ENCODE assay signal across 25 mouse cellular contexts in genomic region chr6:88522606-88523005, GRCm38 (mm10). TPM values are rescaled to one million over a fixed set of nuclear protein-coding genes. Genes with fewer than 3 reads are reported as not detected.
DNase-seq lines count a peak whose midpoint lies in the region; ATAC-seq and TF ChIP-seq lines count a peak whose summit lies in the region.
"Had no signal": no experiment of that assay in that cellular context is flagged by ENCODE, and none has a peak within 500 bp of the region (broad histone marks: within the 10 kb centered on the region; RNA-seq: fewer than 3 reads in every experiment).

No protein-coding gene starts in this region.

- dilution Hi-C loops in CH12.LX (cut with MboI; ENCODE audit: extremely low pct_ligation_motif_present, extremely low pct_unique_long_range_greater_than_20kb, low sequenced_read_pairs), result no loop called here

- peaks cover 2 to 17% of the 10 kb centered on the region in 2 experiments; a peak in 3 of 4 replicates for H3K4me1 ChIP-seq in CH12.LX (ENCODE audit: control insufficient read depth in 1 of 2, insufficient read depth in 2 of 2)
- H3K4me1 ChIP-seq in bone marrow macrophage, adult 2 months (ENCODE audit: control insufficient read depth, insufficient read depth, low read length), result peaks cover 7% of the 10 kb centered on the region
- H3K4me1 ChIP-seq in megakaryocyte, embryonic 14.5 days, result peaks cover 50% of the 10 kb centered on the region
- H3K4me1 ChIP-seq in hindbrain, embryonic 14.5 days (replicated peaks; ENCODE audit: control insufficient read depth, insufficient read depth, low read length), result peaks cover 14% of the 10 kb centered on the region
- H3K4me1 ChIP-seq: stomach, embryonic 15.5 days had no signal

- H3K4me3 ChIP-seq in CH12.LX (replicated peaks in 1 of 3; ENCODE audit: low read depth in 2 of 3, low read length in 2 of 3, poor library complexity in 1 of 3), result peak overlapping the region in 2 of 3 experiments; percentile 28 to 48
- H3K4me3 ChIP-seq in bone marrow macrophage, adult 2 months (ENCODE audit: insufficient read depth, low read length), result peak overlapping the region; percentile 23
- H3K4me3 ChIP-seq in megakaryocyte, embryonic 14.5 days (replicated peaks), result peak overlapping the region; percentile 84
- H3K4me3 ChIP-seq in hindbrain, embryonic 14.5 days (replicated peaks; ENCODE audit: low read length), result no peak overlapping the region
- H3K4me3 ChIP-seq: embryonic facial prominence, embryonic 15.5 days; layer of hippocampus, adult 2 months; limb, embryonic 10.5 days; neural tube, embryonic 12.5 days; stomach, embryonic 15.5 days had no signal

- 79% methylated on average over 3 of the region's 3 CpGs for WGBS in hindbrain, embryonic 14.5 days

- no peaks in the 10 kb centered on the region for H3K27me3 ChIP-seq in CH12.LX (replicated peaks)
- peaks cover 5% of the 10 kb centered on the region for H3K27me3 ChIP-seq in megakaryocyte, embryonic 14.5 days (replicated peaks)
- no peaks in the 10 kb centered on the region for H3K27me3 ChIP-seq in hindbrain, embryonic 14.5 days (ENCODE audit: control insufficient read depth, insufficient read depth, low read length)
- H3K27me3 ChIP-seq: neural tube, embryonic 12.5 days; stomach, embryonic 15.5 days had no signal

- TF ChIP-seq POLR2A in CH12.LX (IDR thresholded peaks at IDR 0.05; ENCODE audit: low read depth, low read length), result peak; percentile 35; the same call in 1 of the 2 replicates
- no peak for TF ChIP-seq POLR2A in bone marrow macrophage, adult 2 months (IDR thresholded peaks at IDR 0.05; ENCODE audit: borderline replicate concordance, low read depth, low read length)

- no peak for TF ChIP-seq CTCF in CH12.LX (conservative IDR thresholded peaks at IDR 0.05 in 1 of 2, IDR thresholded peaks at IDR 0.05 in 1 of 2; ENCODE audit: low read depth in 2 of 2, low read length in 2 of 2)
- no peak for TF ChIP-seq CTCF in bone marrow macrophage, adult 2 months (IDR thresholded peaks at IDR 0.05; ENCODE audit: low read depth, low read length)

- peak; percentile 0 for DNase-seq in right cerebral cortex, postnatal 25 days
- DNase-seq in right cerebral cortex, postnatal 4 days, result no peak
- DNase-seq in CH12.LX (ENCODE audit: extremely low read depth), result no peak
- no peak for DNase-seq in heart, postnatal 36 days
- DNase-seq in hindbrain, embryonic 14.5 days (ENCODE audit: low spot score), result no peak
- DNase-seq: adrenal gland, adult 8-10 months; cerebellum, adult 11 months; cerebellum, postnatal 10 days; embryo, embryonic 11 days; kidney, adult 2 months; kidney, postnatal 14 days; lung, embryonic 14.5 days; lung, postnatal 36 days; thymus, postnatal 36 days had no signal

- TF ChIP-seq EP300 in CH12.LX (IDR thresholded peaks at IDR 0.05; ENCODE audit: low read length), result no peak

- no peak for TF ChIP-seq RAD21 in CH12.LX (IDR thresholded peaks at IDR 0.05; ENCODE audit: low read depth, low read length)

- no peak overlapping the region for H3K27ac ChIP-seq in CH12.LX (ENCODE audit: insufficient read depth, low read depth)
- no peak overlapping the region for H3K27ac ChIP-seq in bone marrow macrophage, adult 2 months (ENCODE audit: insufficient read depth, low read depth, low read length)
- H3K27ac ChIP-seq in hindbrain, embryonic 14.5 days, result no peak overlapping the region
- H3K27ac ChIP-seq: embryonic facial prominence, embryonic 15.5 days; hindbrain, postnatal 0 days; layer of hippocampus, adult 2 months; limb, embryonic 10.5 days; neural tube, embryonic 12.5 days; stomach, embryonic 15.5 days had no signal

- no peaks in the 10 kb centered on the region for H3K9me3 ChIP-seq in CH12.LX (replicated peaks; ENCODE audit: low read length)
- no peaks in the 10 kb centered on the region for H3K9me3 ChIP-seq in megakaryocyte, embryonic 14.5 days
- H3K9me3 ChIP-seq in hindbrain, embryonic 14.5 days (ENCODE audit: control insufficient read depth, low read length), result no peaks in the 10 kb centered on the region
- H3K9me3 ChIP-seq: embryonic facial prominence, embryonic 15.5 days; limb, embryonic 10.5 days; neural tube, embryonic 12.5 days; stomach, embryonic 15.5 days had no signal

- no peak for ATAC-seq in hindbrain, embryonic 14.5 days (ENCODE audit: low FRiP score)
- ATAC-seq: forebrain, embryonic 16.5 days; hindbrain, postnatal 0 days had no signal

- H3K4me2 ChIP-seq in CH12.LX (ENCODE audit: insufficient read depth, low read depth, poor library complexity, severe bottlenecking), result peak overlapping the region; percentile 67
- no peak overlapping the region for H3K4me2 ChIP-seq in hindbrain, embryonic 14.5 days (replicated peaks)
- H3K4me2 ChIP-seq: embryonic facial prominence, embryonic 15.5 days; heart, embryonic 11.5 days; lung, embryonic 14.5 days; midbrain, embryonic 11.5 days; neural tube, embryonic 12.5 days; stomach, embryonic 15.5 days had no signal

- intact Hi-C loops in heart, postnatal 36 days (cut with DNase I), result no loop called here

- H3K9ac ChIP-seq in CH12.LX (ENCODE audit: insufficient read depth, low read depth), result peak overlapping the region; percentile 31; the same call in 1 of the 2 replicates
- H3K9ac ChIP-seq in hindbrain, embryonic 14.5 days, result no peak overlapping the region
- H3K9ac ChIP-seq: embryonic facial prominence, embryonic 15.5 days; lung, embryonic 14.5 days; neural tube, embryonic 12.5 days; stomach, embryonic 15.5 days had no signal

- no peaks in the 10 kb centered on the region for H3K36me3 ChIP-seq in CH12.LX (replicated peaks in 1 of 2; ENCODE audit: control insufficient read depth in 1 of 2, insufficient read depth in 1 of 2, low read length in 1 of 2)
- no peaks in the 10 kb centered on the region for H3K36me3 ChIP-seq in megakaryocyte, embryonic 14.5 days (replicated peaks; ENCODE audit: low read length)
- no peaks in the 10 kb centered on the region for H3K36me3 ChIP-seq in hindbrain, embryonic 14.5 days (replicated peaks; ENCODE audit: control insufficient read depth, insufficient read depth)
- H3K36me3 ChIP-seq: embryonic facial prominence, embryonic 15.5 days; limb, embryonic 10.5 days; neural tube, embryonic 12.5 days; stomach, embryonic 15.5 days had no signal

- in situ Hi-C loops in CH12.LX (cut with MboI; ENCODE audit: low pct_ligation_motif_present, low pct_unique_long_range_greater_than_20kb, low sequenced_read_pairs), result no loop called here

- peaks cover 9% of the 10 kb centered on the region for H3K79me2 ChIP-seq in CH12.LX (replicated peaks; ENCODE audit: control insufficient read depth, extremely low read depth, insufficient read depth, poor library complexity, severe bottlenecking)

TF ChIP-seq in CH12.LX, 34 proteins besides CTCF, POLR2A, EP300 and RAD21:
- TF ChIP-seq NELFE (IDR thresholded peaks at IDR 0.05; ENCODE audit: low read depth, low read length) (0 out of 2 replicates have a peak, but pooled peaks have one; percentile 32), SMC3 (IDR thresholded peaks at IDR 0.05; ENCODE audit: low read depth, low read length) (no peak), MAZ (IDR thresholded peaks at IDR 0.05; ENCODE audit: low read depth, low read length) (peak; percentile 60), USF1 (IDR thresholded peaks at IDR 0.05; ENCODE audit: low read depth, low read length) (no peak), TCF12 (IDR thresholded peaks at IDR 0.05; ENCODE audit: low read depth, low read length) (0 out of 2 replicates have a peak, but pooled peaks have one; percentile 17), ELF1 (IDR thresholded peaks at IDR 0.05; ENCODE audit: low read depth, low read length) (peak; percentile 56), HCFC1 (IDR thresholded peaks at IDR 0.05; ENCODE audit: low read depth, low read length) (peak; percentile 38; the same call in 1 of the 2 replicates)

RNA-seq across cellular contexts. Expression of gene Sec61a1, which starts 3.9 kb away (rescaled TPM):
- total RNA-seq in CH12.LX (2012; rRNA removed) (276 and 336 TPM in 2 replicates), CH12.LX (2014; rRNA removed) (232 and 237 TPM in 2 replicates)
- polyA plus RNA-seq in CH12.LX (2012; ENCODE audit: insufficient read length, low read depth), result 130 and 139 TPM in 2 replicates
- polyA plus RNA-seq in bone marrow macrophage, adult 2 months (2012; ENCODE audit: insufficient read depth, insufficient read length, missing spikeins), result 82.2 and 83.4 TPM in 2 replicates
- 80.5 and 126 TPM in 2 replicates for polyA plus RNA-seq in megakaryocyte, embryonic 14.5 days (2012; ENCODE audit: insufficient read depth, low replicate concordance)
- total RNA-seq in heart, postnatal 36 days (2021), result 10 to 100 TPM; 46.7 to 47.7 TPM
- polyA plus RNA-seq in hindbrain, embryonic 14.5 days (2014; fragmentation: Nextera tagmentation; extraction: Ambion mirVana), result 140 and 155 TPM in 2 replicates

RNA-seq across cellular contexts. Expression of gene Ruvbl1, which starts 57.4 kb away (rescaled TPM):
- total RNA-seq in CH12.LX (2012; rRNA removed) (156 and 207 TPM in 2 replicates), CH12.LX (2014; rRNA removed) (169 and 172 TPM in 2 replicates)
- 159 and 184 TPM in 2 replicates for polyA plus RNA-seq in CH12.LX (2012; ENCODE audit: insufficient read length, low read depth)
- polyA plus RNA-seq in bone marrow macrophage, adult 2 months (2012; ENCODE audit: insufficient read depth, insufficient read length, missing spikeins), result 18.3 and 20.2 TPM in 2 replicates
- polyA plus RNA-seq in megakaryocyte, embryonic 14.5 days (2012; ENCODE audit: insufficient read depth, low replicate concordance), result 15.7 and 27.3 TPM in 2 replicates
- total RNA-seq in heart, postnatal 36 days (2021), result 10 to 100 TPM; 15.8 to 18.1 TPM
- 86.0 and 97.6 TPM in 2 replicates for polyA plus RNA-seq in hindbrain, embryonic 14.5 days (2014; fragmentation: Nextera tagmentation; extraction: Ambion mirVana)
